Mouse (Mus musculus) cerebellum, adult 9-11 months (tissue): ENCODE measurements around the gene Smyd5.

Experiments
- DNase-seq: peaks from one replicate; pipeline ENCODE4 v3.0.0; 2022

The Smyd5 gene

DNA sequence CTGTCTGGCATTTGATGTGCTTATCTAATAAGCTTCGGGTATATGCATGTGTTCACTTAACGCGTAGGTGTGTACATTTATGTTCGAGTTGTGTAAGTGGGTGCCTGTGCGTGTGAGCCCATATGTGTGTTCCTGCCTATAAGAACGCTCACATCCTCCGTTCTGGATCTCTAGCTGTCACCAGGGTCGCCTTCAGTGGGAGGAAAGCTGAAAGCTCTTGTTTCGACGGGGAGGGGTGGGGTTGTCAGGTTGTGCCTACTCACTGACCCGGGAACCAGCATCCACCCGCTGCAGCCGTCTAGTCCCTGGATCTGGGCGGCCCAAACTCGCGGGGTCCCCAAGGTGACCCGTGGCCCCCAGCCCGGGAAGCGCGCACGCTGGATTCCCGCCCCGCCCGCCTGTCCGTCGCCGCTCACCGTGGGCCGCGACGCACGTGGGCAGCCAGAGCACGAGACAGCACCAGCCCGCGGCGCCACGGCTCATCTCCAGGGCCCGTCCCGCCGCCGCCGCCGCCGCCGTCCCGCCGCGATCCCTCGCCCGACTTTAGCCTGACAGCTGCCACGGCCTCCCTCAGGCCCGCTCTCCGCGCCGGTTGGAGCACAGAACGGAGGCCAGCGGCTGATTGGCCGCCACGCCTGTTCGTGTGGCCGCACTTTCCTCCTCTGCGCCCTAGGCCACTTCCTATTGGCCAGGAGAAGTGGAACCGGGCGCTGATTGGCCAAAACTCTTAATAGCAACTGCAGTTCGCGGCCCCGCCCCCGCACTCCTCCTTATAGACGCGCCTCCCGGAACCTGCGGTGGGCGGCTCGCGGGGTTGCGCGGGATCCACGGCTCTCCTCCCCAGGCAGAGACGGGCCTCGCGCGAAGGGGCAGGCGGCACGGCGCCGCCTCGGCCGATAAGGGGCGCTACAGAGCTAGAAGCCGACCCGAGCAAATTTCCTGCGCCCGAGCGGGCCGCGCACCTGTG, 19.2 kb downstream of the Smyd5 start, which contains the start of gene Cct7:
TSS of gene Cct7 (plus strand) at position 818 of the 967 bp plus-strand sequence.
- peak; percentile 98 for DNase-seq

DNA sequence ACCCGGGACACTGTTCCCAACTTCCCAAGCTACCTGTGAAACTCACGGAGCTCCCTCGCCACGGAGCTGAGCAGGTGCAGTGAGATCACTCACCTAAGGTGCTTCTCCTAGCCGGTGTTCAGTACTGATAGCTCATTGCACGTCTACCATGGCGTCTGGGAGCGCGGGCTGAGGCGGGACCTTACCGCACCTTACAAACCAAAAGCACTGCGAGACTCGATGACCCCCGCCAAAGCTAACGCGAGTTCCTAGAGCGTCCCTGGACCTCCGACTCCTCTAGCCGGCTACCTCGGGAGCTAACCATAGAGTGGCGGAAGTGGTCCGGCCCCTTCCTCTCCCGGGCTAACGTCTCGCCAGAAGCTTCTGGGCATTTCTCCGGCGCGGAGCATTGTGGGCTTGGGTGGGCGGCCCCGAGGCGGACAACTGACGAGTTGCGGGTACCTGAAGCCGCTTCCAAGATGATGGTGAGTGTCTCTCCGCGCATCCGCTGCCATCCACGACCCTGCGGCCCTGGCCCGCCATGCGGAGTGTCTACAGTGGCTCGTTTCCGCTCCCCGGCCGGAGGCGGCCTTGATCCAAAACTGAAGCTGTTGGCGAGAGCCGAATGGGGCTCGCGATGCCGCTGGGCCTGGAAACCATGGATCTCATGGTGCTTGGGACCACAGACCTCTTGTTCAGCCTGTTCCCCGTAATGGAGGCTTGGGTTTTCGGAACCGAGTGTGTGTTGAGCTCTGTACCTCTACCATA, 20.0 kb downstream of the Smyd5 start, which contains the start of gene Pradc1:
TSS of gene Pradc1 (minus strand) at position 307 of the 747 bp plus-strand sequence.
- peak; percentile 98 for DNase-seq

- no peak for DNase-seq
Measured at GRCm38 (mm10) chr6:85452411-85452665, 20.5 kb downstream of the Smyd5 start.

- DNase-seq: no peak
Measured at GRCm38 (mm10) chr6:85452816-85453215, 21.0 kb downstream of the Smyd5 start.

DNA sequence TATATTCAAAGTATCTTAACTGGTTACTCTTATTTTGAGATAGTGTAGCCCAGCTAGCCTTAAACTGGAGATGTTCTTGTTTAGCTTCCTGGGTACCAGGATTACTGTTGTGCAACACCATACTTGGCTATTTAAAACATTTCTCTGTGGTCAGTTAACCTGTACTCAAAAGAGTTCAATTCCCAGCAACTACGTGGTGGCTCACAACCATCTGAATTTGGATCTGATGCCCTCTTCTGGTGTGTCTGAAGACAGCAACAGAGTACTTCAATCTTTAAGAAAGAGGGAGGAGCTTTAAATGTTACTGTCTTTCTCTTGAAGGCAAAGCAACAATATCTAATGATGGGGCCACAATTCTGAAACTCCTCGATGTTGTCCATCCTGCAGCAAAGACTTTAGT, 27.8 kb downstream of the Smyd5 start:
- DNase-seq: no peak

GRCm38 (mm10) chr6:85465381-85465780, 33.6 kb downstream of the Smyd5 start:
- DNase-seq: no peak

- no peak for DNase-seq
Measured at GRCm38 (mm10) chr6:85469660-85470430, 38.1 kb downstream of the Smyd5 start.

GRCm38 (mm10) chr6:85471962-85472361, 40.2 kb downstream of the Smyd5 start:
- no peak for DNase-seq

GRCm38 (mm10) chr6:85472542-85472941, 40.8 kb downstream of the Smyd5 start:
- DNase-seq: no peak

GRCm38 (mm10) chr6:85475581-85475980, 43.8 kb downstream of the Smyd5 start:
- no peak for DNase-seq

- DNase-seq: no peak
Measured at GRCm38 (mm10) chr6:85477366-85477917, 45.7 kb downstream of the Smyd5 start.

GRCm38 (mm10) chr6:85478416-85478815, 46.6 kb downstream of the Smyd5 start:
- DNase-seq: no peak

- no peak for DNase-seq
Measured at GRCm38 (mm10) chr6:85479979-85480378, 48.2 kb downstream of the Smyd5 start.

DNA sequence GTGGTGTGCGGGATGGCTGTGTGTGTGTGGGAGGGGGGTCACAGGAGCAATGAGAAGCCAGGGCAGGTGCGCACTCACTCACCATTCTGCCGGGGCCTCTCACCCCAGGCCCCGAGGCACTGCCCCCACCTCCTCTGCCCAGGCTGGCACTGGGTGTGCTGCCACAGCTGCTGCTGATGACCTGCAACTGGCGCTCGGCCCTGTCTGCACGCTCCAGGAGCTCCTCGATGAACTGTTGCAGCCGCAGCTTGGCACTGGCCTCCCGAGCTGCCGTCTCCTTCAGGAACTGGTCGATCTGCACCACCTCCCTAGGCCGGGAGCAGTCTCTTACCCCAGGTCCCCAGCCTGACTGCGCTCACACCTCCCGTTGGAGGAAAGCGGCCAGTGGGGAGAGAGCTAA, 48.9 kb downstream of the Smyd5 start:
- no peak for DNase-seq

GRCm38 (mm10) chr6:85483843-85484721, 52.3 kb downstream of the Smyd5 start:
- DNase-seq: peak; percentile 60

GRCm38 (mm10) chr6:85485738-85486137, 53.9 kb downstream of the Smyd5 start:
- DNase-seq: no peak

DNA sequence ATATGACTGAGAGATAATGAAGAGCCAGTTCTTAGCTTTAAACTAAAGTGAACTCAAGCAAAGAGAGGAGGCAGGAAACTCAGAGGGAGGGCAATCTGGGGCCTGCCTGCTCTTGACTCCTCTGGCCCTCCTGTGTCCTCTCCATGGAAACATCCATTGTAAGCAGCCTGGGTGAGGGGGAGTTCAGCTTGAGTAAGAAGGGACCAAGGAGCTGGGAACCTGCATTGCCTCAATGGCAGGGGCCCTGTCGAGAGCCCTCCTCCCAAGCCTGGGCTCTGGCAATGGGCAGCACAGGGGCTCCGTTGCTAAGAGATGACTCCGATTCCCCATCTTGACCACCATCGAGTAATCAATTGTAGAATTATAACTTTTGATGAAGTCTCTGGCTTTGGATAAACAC, 56.7 kb downstream of the Smyd5 start:
- no peak for DNase-seq

DNA sequence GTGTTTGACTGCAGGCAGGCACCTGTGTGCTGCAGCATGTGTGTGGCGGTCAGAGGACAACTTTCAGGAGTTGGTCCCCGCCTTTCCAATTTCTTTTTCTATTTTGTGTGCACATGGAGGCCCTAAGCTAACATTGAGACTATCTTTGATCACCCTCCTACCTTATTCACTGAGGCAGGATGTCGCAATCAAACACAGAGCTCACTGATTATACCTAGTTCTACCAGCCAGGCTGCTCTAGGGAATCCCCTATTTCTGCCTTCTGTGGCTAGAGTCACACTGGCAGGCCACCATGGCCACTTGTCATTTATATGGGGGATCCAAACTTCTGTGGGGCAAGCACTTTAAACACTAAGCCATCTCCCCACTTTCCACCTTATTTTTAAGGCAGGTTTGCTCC, 57.9 kb downstream of the Smyd5 start:
- DNase-seq: no peak

DNA sequence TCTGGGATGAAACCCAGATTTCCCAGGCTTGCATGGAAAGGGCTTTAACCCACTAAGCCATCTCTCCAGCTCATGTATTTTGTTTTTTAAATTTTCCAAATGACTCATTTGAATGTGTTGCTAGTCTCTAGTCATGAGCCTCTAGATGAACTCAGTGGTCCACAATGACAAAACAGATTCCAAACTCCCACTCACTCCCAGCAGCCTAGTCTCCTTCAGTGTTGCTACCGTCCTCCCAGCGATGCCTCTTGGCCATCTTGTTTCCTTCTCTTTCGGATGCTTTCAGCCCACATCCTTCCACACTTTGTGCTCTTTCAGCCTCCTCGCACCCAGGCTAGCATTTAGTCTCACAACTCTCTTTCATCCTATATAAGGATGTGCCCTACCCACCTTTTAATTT, 58.5 kb downstream of the Smyd5 start:
- no peak for DNase-seq

GRCm38 (mm10) chr6:85491606-85492005, 59.8 kb downstream of the Smyd5 start:
- DNase-seq: no peak
